In genomic region chr13:21035011-21035410, GRCm38 (mm10) we compare ENCODE assay signal across 13 mouse cellular contexts. TPM values are rescaled to one million over a fixed set of nuclear protein-coding genes. Genes with fewer than 3 reads are reported as not detected.
A peak's percentile ranks its signal among the peaks of the same experiment; 100 is the strongest.
DNase-seq lines count a peak whose midpoint lies in the region; ATAC-seq and TF ChIP-seq lines count a peak whose summit lies in the region.
"Had no signal": no experiment of that assay in that cellular context is flagged by ENCODE, and none has a peak within 500 bp of the region (broad histone marks: within the 10 kb centered on the region; RNA-seq: fewer than 3 reads in every experiment).

No protein-coding gene starts in this region.

- 81% methylated on average over 3 of the region's 3 CpGs for WGBS in forebrain, embryonic 11.5 days
- 79% methylated on average over 3 of the region's 3 CpGs for WGBS in forebrain, embryonic 10.5 days
- 78% methylated on average over 3 of the region's 3 CpGs for WGBS in forebrain, embryonic 14.5 days
- 66% methylated on average over 3 of the region's 3 CpGs for WGBS in stomach, postnatal 0 days

- 0 out of 2 replicates have a peak, but pooled peaks have one; percentile 55 for ATAC-seq in forebrain, embryonic 11.5 days (replicated peaks; ENCODE audit: low FRiP score)
- peak; percentile 49 for ATAC-seq in forebrain, embryonic 14.5 days
- no peak for ATAC-seq in stomach, postnatal 0 days (ENCODE audit: low FRiP score, low TSS enrichment)

- no peak overlapping the region for H3K4me2 ChIP-seq in forebrain, embryonic 11.5 days (ENCODE audit: low read depth, low read length, severe bottlenecking)
- no peak overlapping the region for H3K4me2 ChIP-seq in forebrain, embryonic 14.5 days (ENCODE audit: low read length)
- no peak overlapping the region for H3K4me2 ChIP-seq in stomach, postnatal 0 days (replicated peaks; ENCODE audit: low read depth)
- H3K4me2 ChIP-seq: heart, embryonic 15.5 days; limb, embryonic 12.5 days had no signal

- no peaks in the 10 kb centered on the region for H3K9me3 ChIP-seq in forebrain, embryonic 11.5 days (ENCODE audit: control insufficient read depth, low read length)
- no peaks in the 10 kb centered on the region for H3K9me3 ChIP-seq in forebrain, embryonic 10.5 days
- no peaks in the 10 kb centered on the region for H3K9me3 ChIP-seq in forebrain, embryonic 14.5 days (replicated peaks; ENCODE audit: control insufficient read depth, low read length)
- no peaks in the 10 kb centered on the region for H3K9me3 ChIP-seq in stomach, postnatal 0 days (ENCODE audit: control insufficient read depth, low read length)
- H3K9me3 ChIP-seq: G1E; heart, embryonic 15.5 days; limb, embryonic 12.5 days had no signal

- TF ChIP-seq EP300 in stomach, postnatal 0 days (optimal IDR thresholded peaks at IDR 0.05), result no peak

- H3K36me3 ChIP-seq in forebrain, embryonic 11.5 days (ENCODE audit: control insufficient read depth, insufficient read depth, low read length), result no peaks in the 10 kb centered on the region
- no peaks in the 10 kb centered on the region for H3K36me3 ChIP-seq in forebrain, embryonic 10.5 days (replicated peaks)
- H3K36me3 ChIP-seq in forebrain, embryonic 14.5 days (ENCODE audit: control insufficient read depth, insufficient read depth, low read length), result no peaks in the 10 kb centered on the region
- H3K36me3 ChIP-seq in stomach, postnatal 0 days (ENCODE audit: control insufficient read depth, insufficient read depth, low read length), result no peaks in the 10 kb centered on the region
- H3K36me3 ChIP-seq: G1E; heart, embryonic 15.5 days; limb, embryonic 12.5 days had no signal

- TF ChIP-seq CTCF in stomach, postnatal 0 days (IDR thresholded peaks at IDR 0.05; ENCODE audit: low read depth), result peak; percentile 70

- H3K27ac ChIP-seq in forebrain, embryonic 11.5 days (ENCODE audit: low read depth, low read length), result no peak overlapping the region
- H3K27ac ChIP-seq in forebrain, embryonic 10.5 days, result no peak overlapping the region
- H3K27ac ChIP-seq in forebrain, embryonic 14.5 days (ENCODE audit: low read depth, low read length), result no peak overlapping the region
- H3K27ac ChIP-seq in stomach, postnatal 0 days (replicated peaks), result no peak overlapping the region
- H3K27ac ChIP-seq: heart, embryonic 15.5 days; limb, embryonic 12.5 days had no signal

- no peaks in the 10 kb centered on the region for H3K4me1 ChIP-seq in forebrain, embryonic 11.5 days (replicated peaks; ENCODE audit: control insufficient read depth, insufficient read depth, low read length)
- no peaks in the 10 kb centered on the region for H3K4me1 ChIP-seq in forebrain, embryonic 10.5 days
- no peaks in the 10 kb centered on the region for H3K4me1 ChIP-seq in forebrain, embryonic 14.5 days (ENCODE audit: control insufficient read depth, insufficient read depth, low read length)
- no peaks in the 10 kb centered on the region for H3K4me1 ChIP-seq in stomach, postnatal 0 days (replicated peaks; ENCODE audit: control insufficient read depth, insufficient read depth)
- H3K4me1 ChIP-seq: heart, embryonic 15.5 days; limb, embryonic 12.5 days had no signal

- no peak overlapping the region for H3K4me3 ChIP-seq in forebrain, embryonic 11.5 days (ENCODE audit: low read depth, low read length)
- H3K4me3 ChIP-seq in forebrain, embryonic 10.5 days, result no peak overlapping the region
- no peak overlapping the region for H3K4me3 ChIP-seq in forebrain, embryonic 14.5 days (ENCODE audit: low read depth, low read length)
- no peak overlapping the region for H3K4me3 ChIP-seq in stomach, postnatal 0 days (ENCODE audit: low read depth, low read length)
- H3K4me3 ChIP-seq: heart, embryonic 15.5 days; limb, embryonic 12.5 days had no signal

- no peak for DNase-seq in forebrain, embryonic 11.5 days (ENCODE audit: low spot score)
- no peak for DNase-seq in forebrain, embryonic 10.5 days (ENCODE audit: extremely low spot score, low spot score)
- DNase-seq in right cerebral cortex, adult 18-20 months, result peak; percentile 10
- DNase-seq in right cerebral cortex, postnatal 36 days (ENCODE audit: low spot score in 2 of 2), result no peak
- DNase-seq in forebrain, embryonic 14.5 days (ENCODE audit: low spot score), result peak; percentile 72
- no peak for DNase-seq in stomach, postnatal 0 days (ENCODE audit: low spot score)
- DNase-seq in testis, postnatal 10 days (ENCODE audit: low spot score), result no peak
- DNase-seq in right cerebral cortex, postnatal 14 days, result no peak
- DNase-seq: kidney, postnatal 14 days had no signal

- H3K27me3 ChIP-seq in forebrain, embryonic 11.5 days (ENCODE audit: control insufficient read depth, insufficient read depth, low read length), result no peaks in the 10 kb centered on the region
- H3K27me3 ChIP-seq in forebrain, embryonic 10.5 days (ENCODE audit: poor library complexity, severe bottlenecking), result no peaks in the 10 kb centered on the region
- H3K27me3 ChIP-seq in forebrain, embryonic 14.5 days (replicated peaks; ENCODE audit: control insufficient read depth, insufficient read depth, low read length), result no peaks in the 10 kb centered on the region
- no peaks in the 10 kb centered on the region for H3K27me3 ChIP-seq in stomach, postnatal 0 days (ENCODE audit: control insufficient read depth, insufficient read depth, low read length)
- H3K27me3 ChIP-seq: heart, embryonic 15.5 days; limb, embryonic 12.5 days had no signal

- no peak overlapping the region for H3K9ac ChIP-seq in forebrain, embryonic 11.5 days (ENCODE audit: low read length)
- H3K9ac ChIP-seq in forebrain, embryonic 14.5 days (ENCODE audit: low read length), result no peak overlapping the region
- no peak overlapping the region for H3K9ac ChIP-seq in stomach, postnatal 0 days (ENCODE audit: low read length)
- H3K9ac ChIP-seq: heart, embryonic 15.5 days; limb, embryonic 12.5 days had no signal

RNA-seq across cellular contexts. Expression of gene Olfr1370, which starts 39.7 kb away (rescaled TPM):
- polyA plus RNA-seq in forebrain, embryonic 11.5 days (2014; fragmentation: Nextera tagmentation; extraction: Ambion mirVana), result not detected in 2 replicates
- polyA plus RNA-seq in forebrain, embryonic 10.5 days (2016; fragmentation: Nextera tagmentation; extraction: Ambion mirVana), result not detected in 2 replicates
- polyA plus RNA-seq in forebrain, embryonic 14.5 days (2014; fragmentation: Nextera tagmentation; extraction: Ambion mirVana), result not detected in 2 replicates
- not detected in 2 replicates for polyA plus RNA-seq in stomach, postnatal 0 days (2015; fragmentation: Nextera tagmentation; extraction: Ambion mirVana)
- polyA plus RNA-seq: frontal cortex, adult 2 months; G1E; heart, embryonic 15.5 days; limb, embryonic 12.5 days had no signal

Comparison
In these comparisons a context has a peak if more than half of its experiments do, and no peak if none do; other contexts are left out.
1. DNase-seq: peak in right cerebral cortex, adult 18-20 months (single experiment) and forebrain, embryonic 14.5 days (single experiment); none in forebrain, embryonic 11.5 days (single experiment), forebrain, embryonic 10.5 days (single experiment), right cerebral cortex, postnatal 36 days (0 of 2), stomach, postnatal 0 days (single experiment), testis, postnatal 10 days (single experiment) and right cerebral cortex, postnatal 14 days (single experiment).